9 mouse cellular contexts compared by ENCODE assay signal in genomic region chr2:103456646-103457045, GRCm38 (mm10). TPM values are rescaled to one million over a fixed set of nuclear protein-coding genes. Genes with fewer than 3 reads are reported as not detected.
A peak's percentile ranks its signal among the peaks of the same experiment; 100 is the strongest.
DNase-seq lines count a peak whose midpoint lies in the region; ATAC-seq and TF ChIP-seq lines count a peak whose summit lies in the region.
"Had no signal": no experiment of that assay in that cellular context is flagged by ENCODE, and none has a peak within 500 bp of the region (broad histone marks: within the 10 kb centered on the region; RNA-seq: fewer than 3 reads in every experiment).

No protein-coding gene starts in this region.

- no peaks in the 10 kb centered on the region for H3K4me1 ChIP-seq in bone marrow macrophage, adult 2 months (ENCODE audit: control insufficient read depth, insufficient read depth, low read length)

- ATAC-seq in CD4-positive, CD25-positive, alpha-beta regulatory T cell, adult 4 months: peak; percentile 94
- peak; percentile 67 for ATAC-seq in erythroblast, adult 5-6 weeks (replicated peaks; ENCODE audit: low FRiP score, poor library complexity, severe bottlenecking)
- peak; percentile 85 for ATAC-seq in neutrophil, adult 5-6 weeks (ENCODE audit: extremely low read depth, insufficient number of reproducible peaks, low FRiP score, poor library complexity, severe bottlenecking)

- TF ChIP-seq POLR2A in bone marrow macrophage, adult 2 months (IDR thresholded peaks at IDR 0.05; ENCODE audit: borderline replicate concordance, low read depth, low read length): no peak

- H3K4me3 ChIP-seq in bone marrow macrophage, adult 2 months (ENCODE audit: insufficient read depth, low read length): no peak overlapping the region
- H3K4me3 ChIP-seq: erythroblast, embryonic 14.5 days had no signal

- TF ChIP-seq CTCF in bone marrow macrophage, adult 2 months (IDR thresholded peaks at IDR 0.05; ENCODE audit: low read depth, low read length): peak; percentile 74

- H3K27ac ChIP-seq in bone marrow macrophage, adult 2 months (ENCODE audit: insufficient read depth, low read depth, low read length): no peak overlapping the region

- intact Hi-C loops in heart, postnatal 14 days (cut with DNase I): loop anchor here (1.0 to 10.0 kb wide), 2 partner anchors 91 to 258 kb away; no protein-coding TSS in a partner anchor

- DNase-seq in heart, postnatal 14 days: peak; percentile 80 to 87
- peak; percentile 79 to 90 for DNase-seq in kidney, postnatal 36 days
- DNase-seq in lung, adult 18-20 months: peak; percentile 77 to 83
- peak; percentile 51 for DNase-seq in testis, postnatal 14 days (ENCODE audit: low spot score)

RNA-seq across cellular contexts. Expression of gene Cat, which starts 28.3 kb away (rescaled TPM):
- 100 to 1,000 TPM in 1 of 2 experiments, 10 to 100 TPM in 1; 98.4 to 104 TPM for polyA plus RNA-seq in CD4-positive, CD25-positive, alpha-beta regulatory T cell, adult 4 months (2017; shearing (Covaris generic))
- 577 and 608 TPM in 2 replicates for polyA plus RNA-seq in bone marrow macrophage, adult 2 months (2012; ENCODE audit: insufficient read depth, insufficient read length, missing spikeins)
- total RNA-seq in erythroblast, adult 5-6 weeks (2015; ENCODE audit: low replicate concordance): 478 and 550 TPM in 2 replicates
- 301 and 378 TPM in 2 replicates for total RNA-seq in erythroblast, adult 5-6 weeks (2017; ENCODE audit: low replicate concordance)
- 100 to 1,000 TPM; 191 to 200 TPM for total RNA-seq in heart, postnatal 14 days (2021)
- total RNA-seq in neutrophil, adult 5-6 weeks (2017): 69.0 and 89.6 TPM in 2 replicates

RNA-seq across cellular contexts. Expression of gene Elf5, which starts 45.2 kb away (rescaled TPM):
- polyA plus RNA-seq in CD4-positive, CD25-positive, alpha-beta regulatory T cell, adult 4 months (2017; shearing (Covaris generic)): not detected
- polyA plus RNA-seq in bone marrow macrophage, adult 2 months (2012; ENCODE audit: insufficient read depth, insufficient read length, missing spikeins): not detected in 2 replicates
- total RNA-seq in erythroblast, adult 5-6 weeks (2015; ENCODE audit: low replicate concordance): not detected in 2 replicates
- total RNA-seq in erythroblast, adult 5-6 weeks (2017; ENCODE audit: low replicate concordance): not detected in 2 replicates
- not detected for total RNA-seq in heart, postnatal 14 days (2021)
- 0.12 TPM in 1 of 2 replicates, not detected in the other for total RNA-seq in neutrophil, adult 5-6 weeks (2017)
- polyA plus RNA-seq: erythroblast, embryonic 14.5 days had no signal
